Mouse (Mus musculus): Measurements from ENCODE around the gene Pigp.

- TF ChIP-seq RAD21 (IDR thresholded peaks at IDR 0.05; ENCODE audit: low read depth, low read length) (no peak), POLR2A (IDR thresholded peaks at IDR 0.05; ENCODE audit: low read depth, low read length) (no peak), EP300 (IDR thresholded peaks at IDR 0.05; ENCODE audit: low read length) (no peak), SIN3A (IDR thresholded peaks at IDR 0.05; ENCODE audit: low read length) (no peak), GABPA (IDR thresholded peaks at IDR 0.05; ENCODE audit: insufficient replicate concordance, low read depth, low read length) (no peak), TBP (conservative IDR thresholded peaks at IDR 0.05; ENCODE audit: low read depth, low read length) (no peak), TCF12 (IDR thresholded peaks at IDR 0.05; ENCODE audit: low read depth, low read length) (no peak), CTCF (conservative IDR thresholded peaks at IDR 0.05 in 1 of 2, IDR thresholded peaks at IDR 0.05 in 1 of 2; ENCODE audit: low read depth in 2 of 2, low read length in 2 of 2) (no peak), JUND (conservative IDR thresholded peaks at IDR 0.05; ENCODE audit: low read depth, low read length) (no peak), MAFK (IDR thresholded peaks at IDR 0.05; ENCODE audit: insufficient replicate concordance, low read length) (no peak), SMC3 (IDR thresholded peaks at IDR 0.05; ENCODE audit: low read depth, low read length) (no peak)
These were observed 41.1 kb upstream of the Pigp start for GRCm38 (mm10) chr16:94412760-94413159.

Measured in CH12.LX (cell line).